Mouse (Mus musculus) lung, adult 2 months (tissue): ENCODE results near the gene 1700007K13Rik.

ENCODE experiments used
- CTCF ChIP-seq: fragments of 200-500 bp; IDR thresholded peaks from 2 replicates; pipeline ENCODE4 v1.5.1; 2011; ENCODE audit warnings: mild to moderate bottlenecking, low read length, control low read depth; ENCODE audit not compliant: insufficient read depth
- POLR2A ChIP-seq: fragments of 200-500 bp; IDR thresholded peaks from 2 replicates; pipeline ENCODE4 v1.6.1; 2011; ENCODE audit warnings: low read depth, mild to moderate bottlenecking, control low read depth, low read length, borderline replicate concordance; ENCODE audit errors: extremely low read depth

DNA sequence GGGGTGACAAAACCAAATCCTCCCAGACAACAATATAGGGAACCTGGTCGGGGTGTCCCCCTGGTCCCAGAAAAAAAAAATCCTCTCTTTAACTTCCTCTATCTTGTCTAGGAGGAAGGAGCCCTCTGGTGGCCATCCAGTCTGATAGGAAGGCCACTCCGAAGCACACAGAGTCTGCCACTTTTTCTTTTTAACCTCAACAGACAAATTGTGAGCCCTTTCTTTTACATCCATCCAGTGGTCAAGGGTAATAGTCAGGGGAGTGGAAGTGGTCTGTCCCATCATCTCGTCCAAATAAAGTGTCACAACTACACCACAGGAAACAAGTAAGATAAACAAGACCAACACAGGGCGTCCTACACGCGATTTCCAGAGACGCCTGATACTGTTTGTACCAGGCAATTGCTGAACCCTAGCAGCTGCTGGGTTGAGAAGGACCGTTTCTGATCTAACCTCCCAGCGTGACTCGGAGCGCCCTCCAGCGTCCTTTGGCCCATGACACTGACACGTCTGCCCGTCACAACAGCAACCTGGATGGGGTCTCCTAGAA, 29.1 kb upstream of the 1700007K13Rik start:
- TF ChIP-seq CTCF (0 out of 2 replicates have a peak, but pooled peaks have one; percentile 2), POLR2A (no peak)
